ENCODE assay signal across 8 mouse cellular contexts in genomic region chr5:122951913-122952641, GRCm38 (mm10). TPM values are rescaled to one million over a fixed set of nuclear protein-coding genes. Genes with fewer than 3 reads are reported as not detected.
DNase-seq lines count a peak whose midpoint lies in the region; ATAC-seq and TF ChIP-seq lines count a peak whose summit lies in the region.

No protein-coding gene starts in this region.

- TF ChIP-seq CTCF in olfactory bulb, adult 2 months (IDR thresholded peaks at IDR 0.05; ENCODE audit: insufficient read depth, low read depth, low read length): no peak

- 2% methylated on average over 59 of the region's 59 CpGs for WGBS in forebrain, embryonic 10.5 days
- WGBS in intestine, embryonic 14.5 days: 6% methylated on average over 54 of the region's 59 CpGs
- 4% methylated on average over 59 of the region's 59 CpGs for WGBS in liver, embryonic 16.5 days (ENCODE audit: insufficient replicate concordance)
- WGBS in olfactory bulb, adult 2 months: 2% methylated on average over 59 of the region's 59 CpGs

- H3K9me3 ChIP-seq in forebrain, embryonic 10.5 days: no peaks in the 10 kb centered on the region
- H3K9me3 ChIP-seq in intestine, embryonic 14.5 days (ENCODE audit: control insufficient read depth, low read length): no peaks in the 10 kb centered on the region
- no peaks in the 10 kb centered on the region for H3K9me3 ChIP-seq in liver, embryonic 16.5 days (replicated peaks; ENCODE audit: control insufficient read depth, low read length)

- H3K9ac ChIP-seq in intestine, embryonic 14.5 days (ENCODE audit: low read length): peak overlapping the region; percentile 39
- H3K9ac ChIP-seq in liver, embryonic 16.5 days (ENCODE audit: low read depth, low read length): peak overlapping the region; percentile 35; the same call in 1 of the 2 replicates

- peak overlapping the region; percentile 52 for H3K4me3 ChIP-seq in forebrain, embryonic 10.5 days
- H3K4me3 ChIP-seq in intestine, embryonic 14.5 days (ENCODE audit: low read depth, low read length): peak overlapping the region; percentile 38
- peak overlapping the region; percentile 47 for H3K4me3 ChIP-seq in liver, embryonic 16.5 days (ENCODE audit: low read depth, low read length)
- H3K4me3 ChIP-seq in olfactory bulb, adult 2 months (ENCODE audit: insufficient read depth, low read depth, low read length): peak overlapping the region; percentile 49

- H3K4me1 ChIP-seq in forebrain, embryonic 10.5 days: peaks cover 52% of the 10 kb centered on the region
- peaks cover 18% of the 10 kb centered on the region for H3K4me1 ChIP-seq in intestine, embryonic 14.5 days (replicated peaks; ENCODE audit: control insufficient read depth, insufficient read depth, low read length)
- H3K4me1 ChIP-seq in liver, embryonic 16.5 days (ENCODE audit: control insufficient read depth, low read depth, low read length): peaks cover 19% of the 10 kb centered on the region
- H3K4me1 ChIP-seq in olfactory bulb, adult 2 months (ENCODE audit: control insufficient read depth, insufficient read depth, low read length): peaks cover 23% of the 10 kb centered on the region

- peak; percentile 30; the same call in 1 of the 2 replicates for ATAC-seq in intestine, embryonic 14.5 days (replicated peaks; ENCODE audit: low FRiP score, low TSS enrichment, low read depth)
- peak; percentile 17; the same call in 1 of the 2 replicates for ATAC-seq in liver, embryonic 16.5 days (ENCODE audit: low read depth)

- peak; percentile 41 to 54 for DNase-seq in layer of hippocampus, postnatal 10 days (ENCODE audit: low spot score in 2 of 2)
- DNase-seq in layer of hippocampus, adult 9-10 months (ENCODE audit: low spot score): no peak
- DNase-seq in adrenal gland, postnatal 36 days: peak; percentile 23 to 32
- peak; percentile 44 for DNase-seq in forebrain, embryonic 10.5 days (ENCODE audit: extremely low spot score, low spot score)
- no peak for DNase-seq in intestine, embryonic 14.5 days (ENCODE audit: low spot score)
- no peak for DNase-seq in gastrocnemius, postnatal 36 days

- intact Hi-C loops in gastrocnemius, postnatal 36 days (cut with DNase I): no loop called here

- peaks cover 63% of the 10 kb centered on the region for H3K27me3 ChIP-seq in forebrain, embryonic 10.5 days (ENCODE audit: poor library complexity, severe bottlenecking)
- H3K27me3 ChIP-seq in intestine, embryonic 14.5 days (replicated peaks; ENCODE audit: control insufficient read depth, insufficient read depth, low read length): peaks cover 44% of the 10 kb centered on the region
- peaks cover 43% of the 10 kb centered on the region for H3K27me3 ChIP-seq in liver, embryonic 16.5 days (ENCODE audit: control insufficient read depth, insufficient read depth, low read depth, low read length)

- peaks cover 29% of the 10 kb centered on the region for H3K36me3 ChIP-seq in forebrain, embryonic 10.5 days (replicated peaks)
- no peaks in the 10 kb centered on the region for H3K36me3 ChIP-seq in intestine, embryonic 14.5 days (ENCODE audit: control insufficient read depth, insufficient read depth, low read length)
- H3K36me3 ChIP-seq in liver, embryonic 16.5 days (ENCODE audit: control insufficient read depth, insufficient read depth): no peaks in the 10 kb centered on the region

- H3K4me2 ChIP-seq in intestine, embryonic 14.5 days (ENCODE audit: low read length): peak overlapping the region; percentile 84
- H3K4me2 ChIP-seq in liver, embryonic 16.5 days (ENCODE audit: low read depth, low read length): peak overlapping the region; percentile 63

- TF ChIP-seq POLR2A in olfactory bulb, adult 2 months (IDR thresholded peaks at IDR 0.05; ENCODE audit: insufficient read depth, low read depth, low read length): no peak

- peak overlapping the region; percentile 81 for H3K27ac ChIP-seq in forebrain, embryonic 10.5 days
- no peak overlapping the region for H3K27ac ChIP-seq in intestine, embryonic 14.5 days (ENCODE audit: low read depth)
- no peak overlapping the region for H3K27ac ChIP-seq in liver, embryonic 16.5 days (ENCODE audit: low read length)
- no peak overlapping the region for H3K27ac ChIP-seq in olfactory bulb, adult 2 months (ENCODE audit: insufficient read depth, low read depth, low read length)

RNA-seq across cellular contexts. Expression of gene Kdm2b, which starts 37.5 kb away (rescaled TPM):
- total RNA-seq in layer of hippocampus, postnatal 10 days (2021): 10 to 100 TPM; 58.6 to 59.2 TPM
- 10 to 100 TPM; 13.4 to 14.7 TPM for total RNA-seq in adrenal gland, postnatal 36 days (2021)
- 83.3 and 83.4 TPM in 2 replicates for polyA plus RNA-seq in forebrain, embryonic 10.5 days (2016; fragmentation: Nextera tagmentation; extraction: Ambion mirVana)
- polyA plus RNA-seq in intestine, embryonic 14.5 days (2014; fragmentation: Nextera tagmentation; extraction: Ambion mirVana): 31.7 and 37.4 TPM in 2 replicates
- polyA plus RNA-seq in liver, embryonic 16.5 days (2015; fragmentation: Nextera tagmentation; extraction: Ambion mirVana): 14.4 and 15.3 TPM in 2 replicates
- polyA plus RNA-seq in olfactory bulb, adult 2 months (2012; ENCODE audit: insufficient read depth, insufficient read length, low replicate concordance, missing spikeins): 114 TPM in 1 of 2 replicates, not detected in the other
- total RNA-seq in gastrocnemius, postnatal 36 days (2021): 10 to 100 TPM; 10.0 to 11.2 TPM

Comparison
In these comparisons a context has a peak if more than half of its experiments do, and no peak if none do; other contexts are left out.
1. DNase-seq: peak in layer of hippocampus, postnatal 10 days (2 of 2), adrenal gland, postnatal 36 days (2 of 2) and forebrain, embryonic 10.5 days (single experiment); none in layer of hippocampus, adult 9-10 months (single experiment), intestine, embryonic 14.5 days (single experiment) and gastrocnemius, postnatal 36 days (0 of 2).
2. Peak in every context shown above with its lines, with median percentiles within 50 percentile points of each other: H3K4me3 ChIP-seq.